Mouse (Mus musculus): ENCODE results near the gene Lmna. TPM values are rescaled to one million over a fixed set of nuclear protein-coding genes. Genes with fewer than 3 reads are reported as not detected.

Lmna gene
- total RNA-seq, 4 experiments from 2014 or later = 112 to 127 (median 118) TPM

DNA sequence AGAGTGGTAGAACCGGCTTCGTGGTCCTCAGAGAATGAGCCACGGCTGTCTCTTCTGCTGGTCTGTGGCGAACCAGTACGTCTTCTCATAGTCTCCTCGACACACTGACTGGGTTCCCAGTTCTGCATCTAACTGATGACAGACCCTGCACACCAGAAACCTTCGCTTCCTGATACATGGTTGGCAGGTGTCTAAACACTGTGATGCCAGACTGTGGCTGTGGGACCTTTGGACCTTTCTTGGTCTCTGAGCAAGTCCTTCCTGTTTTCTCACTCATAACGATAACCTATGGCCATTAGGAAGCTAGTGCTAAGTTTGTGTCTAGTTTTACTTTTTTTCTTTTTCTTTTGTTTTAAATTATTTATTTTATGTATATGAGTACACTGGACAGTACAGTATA is 61.3 kb downstream of the Lmna start:
- DNase-seq (ENCODE audit: low spot score) = no peak

DNA sequence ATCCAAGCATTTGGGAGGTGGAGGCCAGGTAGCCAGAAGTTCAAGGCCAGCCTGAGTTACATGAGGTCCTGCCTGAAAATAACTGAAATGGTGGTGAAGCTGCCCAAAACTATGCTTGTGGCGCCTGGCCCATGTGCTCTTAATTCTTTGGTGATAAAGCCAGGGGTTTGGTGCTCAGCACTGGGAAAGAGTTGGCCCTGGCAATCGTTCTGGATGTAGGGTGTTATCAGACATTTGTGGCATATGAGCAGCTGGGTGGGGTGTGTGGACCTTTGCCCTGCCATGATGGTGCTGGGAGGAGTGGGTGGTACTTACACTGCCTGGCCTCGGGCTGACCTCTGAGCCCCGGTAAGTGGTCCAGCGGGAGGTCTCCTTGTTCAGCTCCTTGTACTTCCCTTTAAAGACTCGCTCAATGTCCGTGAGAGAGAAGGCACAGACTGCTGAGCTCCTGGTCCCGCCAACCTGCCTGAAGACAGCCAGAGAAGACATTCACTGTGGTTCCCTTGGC is 62.0 kb downstream of the Lmna start:
- DNase-seq (ENCODE audit: low spot score) = no peak

DNA sequence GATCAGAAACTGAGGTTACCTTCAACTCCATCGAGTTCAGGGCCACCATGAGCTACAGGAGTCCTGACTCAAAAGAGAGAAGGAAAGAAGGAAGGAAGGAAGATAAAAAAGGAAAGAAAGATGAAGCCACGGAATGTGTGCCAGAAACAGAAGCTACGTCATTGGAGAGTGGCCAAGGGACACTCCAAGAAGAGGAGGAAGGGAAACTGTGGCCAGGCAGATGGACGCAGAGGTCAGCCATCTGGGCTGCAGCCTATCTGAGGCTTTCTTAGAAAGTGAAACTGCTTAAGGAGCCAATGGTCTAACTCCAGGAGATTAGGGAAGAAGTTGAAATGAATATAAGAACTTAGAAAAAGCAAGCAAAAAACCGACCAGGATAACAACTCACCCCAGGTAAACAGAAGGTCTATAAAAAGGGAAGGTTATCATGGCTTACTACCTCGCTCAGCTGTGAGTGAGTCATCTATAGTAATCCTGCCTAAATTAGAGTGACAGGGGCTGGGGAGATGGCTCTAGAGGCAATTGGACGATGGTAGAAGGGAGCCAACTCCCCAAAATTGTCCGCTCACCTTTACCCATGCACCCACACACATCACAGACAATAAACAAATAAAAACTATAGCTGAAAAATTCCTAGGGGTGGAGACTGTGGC is 63.2 kb downstream of the Lmna start:
- DNase-seq (ENCODE audit: low spot score) = peak; percentile 44

DNA sequence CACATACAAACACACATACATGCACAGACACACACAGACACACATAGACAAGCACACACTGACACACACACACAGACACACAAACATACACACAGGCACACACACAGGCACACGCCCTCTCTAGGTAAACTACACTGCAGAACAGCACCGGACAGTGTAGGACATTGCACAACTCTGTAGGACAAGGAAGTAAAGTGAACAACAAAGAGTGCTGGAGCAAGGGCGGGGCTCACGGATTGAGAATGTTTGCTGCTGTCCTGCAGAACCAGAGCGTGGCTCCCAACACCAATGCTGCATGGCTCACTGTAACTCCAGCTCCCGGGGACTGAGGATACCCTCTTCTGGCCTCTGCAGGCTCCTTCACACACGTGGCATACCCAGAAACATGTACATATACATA is 66.9 kb downstream of the Lmna start:
- no peak for DNase-seq (ENCODE audit: low spot score)

DNA sequence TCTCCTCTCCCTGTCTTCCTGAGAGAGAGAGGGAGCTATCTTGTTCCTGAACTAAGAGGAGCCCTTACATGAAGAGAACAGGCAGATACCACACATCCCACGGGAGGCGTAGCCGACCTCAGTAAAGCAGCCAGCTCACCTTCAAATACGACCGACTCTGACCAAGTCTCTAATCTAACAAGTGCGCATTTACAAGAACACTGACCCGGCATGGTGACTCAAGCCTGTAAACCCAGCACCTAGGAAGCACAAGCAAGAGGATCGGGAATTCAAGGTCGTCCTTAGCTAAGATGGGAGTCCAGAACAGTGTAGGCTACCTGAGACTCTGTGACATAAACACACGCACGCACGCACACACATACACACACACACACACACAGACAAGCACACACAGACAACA is 67.3 kb downstream of the Lmna start:
- no peak for DNase-seq (ENCODE audit: low spot score)

DNA sequence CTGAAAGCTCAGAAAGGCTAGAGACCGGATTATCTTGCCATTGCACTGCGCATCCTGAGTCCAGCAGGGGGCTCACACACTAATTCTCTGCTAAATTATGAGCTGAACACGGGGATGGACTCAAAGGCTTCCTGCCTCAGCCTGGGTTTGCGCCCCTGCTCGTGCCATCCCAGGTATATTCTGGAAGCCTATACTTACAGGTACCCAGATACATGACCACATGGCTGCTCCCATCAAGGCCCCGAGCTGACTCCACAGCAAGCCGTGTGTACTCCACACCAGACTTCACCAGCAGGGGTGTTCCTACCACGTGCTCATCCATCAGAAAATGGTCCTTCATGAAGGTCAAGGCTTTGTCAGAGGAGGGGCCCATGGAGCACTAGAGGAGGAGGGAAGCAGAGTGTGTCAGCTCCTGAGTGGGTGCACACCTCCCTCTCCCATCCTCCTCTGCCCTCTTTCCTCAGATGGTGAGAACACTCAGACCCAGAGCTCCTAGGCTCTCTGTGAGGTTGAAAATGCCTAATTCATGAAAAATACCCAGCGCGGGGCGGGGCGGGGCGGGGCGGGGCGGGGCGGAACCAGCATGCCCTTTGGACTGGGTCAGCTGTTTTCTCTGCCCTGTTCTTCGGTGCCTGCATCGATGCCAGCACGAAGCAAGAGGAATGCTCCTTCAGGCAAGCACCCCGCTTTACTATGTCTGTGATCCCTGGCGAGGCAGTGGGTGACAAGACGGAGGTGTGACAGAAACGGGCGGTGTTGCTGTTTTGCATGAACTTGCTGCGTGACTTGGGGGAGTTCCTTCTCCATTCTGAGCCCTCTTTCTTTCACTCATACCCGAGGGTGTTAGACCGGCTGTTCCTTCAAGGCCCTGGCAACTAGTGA is 69.0 kb downstream of the Lmna start:
- DNase-seq (ENCODE audit: low spot score) = no peak

DNA sequence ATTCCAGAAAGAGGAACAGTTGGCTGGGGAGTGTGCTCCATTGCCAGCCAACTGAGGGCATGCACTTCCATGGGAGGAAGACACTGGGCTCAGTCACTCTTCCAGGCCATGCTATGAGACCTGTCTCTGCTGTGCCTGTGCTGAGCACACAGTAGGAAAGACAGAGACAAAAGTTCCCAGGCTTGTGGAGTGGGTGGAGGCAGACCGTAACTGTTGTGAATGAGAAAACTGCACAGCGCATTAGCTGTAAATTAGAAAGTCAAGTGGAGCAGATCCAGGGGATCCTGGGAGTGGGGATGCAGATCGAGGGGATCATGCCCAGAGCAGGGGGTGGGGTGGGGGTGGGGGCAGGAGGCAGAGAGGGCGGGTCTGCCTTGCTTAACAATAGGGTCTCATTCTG is 70.2 kb downstream of the Lmna start:
- no peak for DNase-seq (ENCODE audit: low spot score)

DNA sequence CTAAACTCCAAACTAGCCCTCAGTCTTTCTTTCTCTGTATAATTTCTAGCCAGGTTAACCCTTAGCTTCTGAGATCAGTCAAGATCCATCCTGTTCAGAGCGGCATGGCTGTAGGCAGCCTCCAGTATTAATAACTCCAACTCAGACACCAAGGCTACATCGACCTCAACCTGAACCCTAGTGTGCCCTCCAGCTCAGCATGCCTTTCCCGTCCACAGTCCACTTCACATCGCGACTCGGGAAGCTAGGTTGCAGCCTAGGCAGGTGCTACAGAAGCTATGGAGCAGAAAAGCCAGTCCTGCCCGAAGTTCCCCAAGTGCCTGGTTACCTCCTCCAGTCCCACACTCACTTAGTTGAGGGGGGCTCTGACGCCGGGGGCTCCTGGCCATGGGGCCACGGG is 72.3 kb downstream of the Lmna start:
- no peak for DNase-seq (ENCODE audit: low spot score)

DNA sequence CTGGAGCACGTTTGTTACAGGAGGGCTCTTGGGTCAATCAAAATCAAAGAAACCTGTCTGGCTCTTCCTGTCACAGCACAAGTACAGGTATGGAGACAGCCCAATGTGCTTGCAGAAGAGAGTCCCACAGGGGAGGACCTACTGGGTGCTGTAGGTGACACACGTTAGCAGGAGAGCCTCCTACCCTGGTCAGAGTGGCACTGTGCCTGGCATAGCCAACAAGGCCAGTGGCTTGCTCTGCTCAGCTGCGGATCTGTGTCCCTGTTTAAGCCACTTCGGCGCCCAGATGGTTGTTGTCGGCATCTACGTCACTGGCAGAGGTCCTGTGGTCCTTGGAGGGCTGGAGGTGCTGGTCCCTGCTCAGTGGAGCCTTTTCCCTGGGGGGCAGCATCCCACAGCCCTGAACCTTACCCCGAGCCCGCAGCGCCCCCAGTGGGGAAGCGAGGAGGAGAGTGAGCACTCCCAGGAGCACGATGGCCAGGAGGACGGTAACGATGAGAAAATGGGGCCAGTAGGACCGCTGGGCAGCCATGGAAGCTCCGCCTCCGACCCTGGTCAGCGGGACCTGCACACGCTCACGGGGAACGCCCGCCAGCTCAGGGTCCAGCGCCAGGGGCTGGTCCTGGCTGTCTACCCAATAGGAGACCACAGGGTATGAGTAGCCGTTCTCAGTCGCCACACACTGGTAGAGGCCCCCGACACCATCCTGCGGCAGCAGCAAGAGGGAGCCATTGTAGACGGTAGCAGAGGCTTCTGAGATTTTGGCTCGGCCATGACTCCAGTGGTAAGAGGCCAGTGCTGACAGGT is 73.2 kb downstream of the Lmna start:
- no peak for DNase-seq (ENCODE audit: low spot score)

DNA sequence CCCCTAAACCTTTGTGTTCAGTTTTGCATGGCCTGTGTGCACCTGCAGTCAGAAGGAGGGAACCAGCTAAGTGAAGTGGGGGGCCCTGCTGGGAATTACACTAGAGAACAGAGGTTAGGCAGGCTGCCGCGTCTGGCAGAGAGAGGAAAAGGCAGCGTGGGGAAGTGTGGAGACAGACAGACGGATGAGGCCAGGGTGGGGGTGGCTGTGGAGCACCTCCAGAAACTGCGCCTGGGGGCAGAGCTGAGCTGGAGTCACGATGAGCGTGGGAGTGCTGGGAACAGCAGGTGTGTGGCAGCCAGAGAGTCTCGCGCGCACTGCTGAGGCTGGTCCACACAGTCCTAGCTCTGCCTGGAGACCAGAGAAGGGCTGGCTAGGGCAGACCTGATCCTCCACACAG is 74.2 kb downstream of the Lmna start:
- DNase-seq (ENCODE audit: low spot score) = no peak

Small RNA genes within 50 kb of the gene (microRNA-seq; reads per million reads assigned to microRNA genes)
- gene Mir1905 = not detected
- not detected for gene Mir7011

Other genes starting within 250 kb of the Lmna start
- under 1 TPM in 3 of 4 experiments, not detected in 1; 0.25 to 0.44 (median 0.29) TPM for gene Gm38392, start 222.7 kb downstream of the Lmna start, total RNA-seq (2022)
- gene Tsacc, start 213.0 kb downstream of the Lmna start, total RNA-seq (2022) = 10 to 100 TPM in 1 of 4 experiments, 1 to 10 TPM in 3; 5.6 to 12.0 (median 7.5) TPM
- gene Cct3, start 212.8 kb downstream of the Lmna start, total RNA-seq (2022) = 100 to 1,000 TPM; 146 to 187 (median 164) TPM
- 10 to 100 TPM; 74.5 to 85.8 (median 82.1) TPM for gene Glmp, start 184.9 kb downstream of the Lmna start, total RNA-seq (2022)
- gene Tmem79, start 173.8 kb downstream of the Lmna start, total RNA-seq (2022) = 1 to 10 TPM; 1.6 to 4.0 (median 2.0) TPM
- gene Smg5, start 173.7 kb downstream of the Lmna start, total RNA-seq (2022) = 10 to 100 TPM; 42.6 to 57.6 (median 56.5) TPM
- gene Paqr6, start 145.4 kb downstream of the Lmna start, total RNA-seq (2022) = under 1 TPM in 3 of 4 experiments, not detected in 1; 0.53 to 0.85 (median 0.69) TPM
- gene Bglap3, start 137.2 kb downstream of the Lmna start, total RNA-seq (2022) = not detected
- not detected for gene Bglap2, start 131.3 kb downstream of the Lmna start, total RNA-seq (2022)
- not detected for gene Bglap, start 125.5 kb downstream of the Lmna start, total RNA-seq (2022)
- 10 to 100 TPM; 16.2 to 19.9 (median 16.7) TPM for gene Pmf1, start 99.6 kb downstream of the Lmna start, total RNA-seq (2022)
- gene Slc25a44, start 84.8 kb downstream of the Lmna start, total RNA-seq (2022) = 10 to 100 TPM; 13.1 to 14.7 (median 14.1) TPM
- 1 to 10 TPM; 2.6 to 4.7 (median 3.8) TPM for gene Sema4a, start 48.8 kb downstream of the Lmna start, total RNA-seq (2022)
- gene Mex3a, start 22.4 kb upstream of the Lmna start, total RNA-seq (2022) = under 1 TPM; 0.28 to 0.44 (median 0.33) TPM
- gene Rab25, start 38.3 kb upstream of the Lmna start, total RNA-seq (2022) = not detected
- gene Lamtor2, start 43.1 kb upstream of the Lmna start, total RNA-seq (2022) = 100 to 1,000 TPM; 104 to 116 (median 107) TPM
- 10 to 100 TPM; 68.8 to 90.5 (median 77.6) TPM for gene Ubqln4, start 43.8 kb upstream of the Lmna start, total RNA-seq (2022)
- gene Ssr2, start 65.9 kb upstream of the Lmna start, total RNA-seq (2022) = 10 to 100 TPM; 60.4 to 67.0 (median 64.4) TPM
- 10 to 100 TPM; 38.8 to 45.9 (median 41.4) TPM for gene Arhgef2, start 96.0 kb upstream of the Lmna start, total RNA-seq (2022)
- gene Rxfp4, start 143.2 kb upstream of the Lmna start, total RNA-seq (2022) = under 1 TPM in 1 of 4 experiments, not detected in 3; 0.23 TPM
- gene Khdc4, start 175.8 kb upstream of the Lmna start, total RNA-seq (2022) = 10 to 100 TPM; 26.3 to 31.5 (median 27.8) TPM
- 10 to 100 TPM; 61.8 to 76.1 (median 67.9) TPM for gene Rit1, start 206.9 kb upstream of the Lmna start, total RNA-seq (2022)

Measured in heart, adult 8-10 months (tissue).